ENCODE assay signal across 27 mouse cellular contexts in the genomic region with DNA sequence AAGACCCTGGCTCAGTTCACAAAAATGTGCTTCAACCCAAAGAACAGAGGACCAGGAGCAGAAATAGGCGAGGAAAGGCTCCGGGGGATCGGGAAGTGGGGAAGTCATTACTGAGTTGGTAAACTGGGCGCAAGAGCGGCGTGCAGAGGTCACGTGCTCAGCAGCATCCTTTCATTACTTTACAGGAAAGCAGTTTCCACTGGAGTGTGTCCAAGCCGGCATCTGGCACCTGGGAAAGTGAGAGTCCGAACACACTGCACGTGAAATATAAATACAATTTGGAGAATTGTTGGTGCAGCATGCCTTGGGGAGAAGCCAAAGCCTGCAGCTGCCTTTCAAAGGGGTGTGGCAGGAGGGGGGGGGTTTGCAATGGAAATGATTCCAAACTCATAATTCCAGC. TPM values are rescaled to one million over a fixed set of nuclear protein-coding genes. Genes with fewer than 3 reads are reported as not detected.
DNase-seq lines count a peak whose midpoint lies in the region; ATAC-seq lines count a peak whose summit lies in the region.
"Had no signal": no experiment of that assay in that cellular context is flagged by ENCODE, and none has a peak within 500 bp of the region (broad histone marks: within the 10 kb centered on the region; RNA-seq: fewer than 3 reads in every experiment).

No protein-coding gene starts in this region.

- H3K27me3 ChIP-seq in kidney, embryonic 16.5 days (ENCODE audit: insufficient read depth, low read length): no peaks in the 10 kb centered on the region
- H3K27me3 ChIP-seq: hindbrain, embryonic 12.5 days; intestine, embryonic 15.5 days; limb, embryonic 12.5 days had no signal

- 0 out of 2 replicates have a peak overlapping the region, but pooled peaks have one; percentile 10 for H3K9ac ChIP-seq in kidney, embryonic 16.5 days (replicated peaks; ENCODE audit: low read length)
- H3K9ac ChIP-seq: heart, embryonic 13.5 days; hindbrain, embryonic 12.5 days; intestine, embryonic 15.5 days; limb, embryonic 12.5 days; liver, embryonic 12.5 days; liver, postnatal 0 days; midbrain, embryonic 12.5 days had no signal

- intact Hi-C loops in gastrocnemius, postnatal 36 days (cut with DNase I): loop anchor here (10.0 kb wide), 2 partner anchors 317 to 627 kb away; no protein-coding TSS in a partner anchor

- no peaks in the 10 kb centered on the region for H3K36me3 ChIP-seq in kidney, embryonic 16.5 days (ENCODE audit: insufficient read depth, low read length)
- H3K36me3 ChIP-seq: G1E; heart, embryonic 13.5 days; hindbrain, embryonic 12.5 days; intestine, embryonic 15.5 days; limb, embryonic 12.5 days; liver, embryonic 12.5 days; midbrain, embryonic 12.5 days had no signal

- H3K9me3 ChIP-seq in kidney, embryonic 16.5 days (ENCODE audit: low read length): no peaks in the 10 kb centered on the region
- H3K9me3 ChIP-seq: G1E; heart, embryonic 13.5 days; hindbrain, embryonic 12.5 days; intestine, embryonic 15.5 days; limb, embryonic 12.5 days; liver, embryonic 12.5 days; megakaryocyte, embryonic 14.5 days; midbrain, embryonic 12.5 days had no signal

- H3K27ac ChIP-seq in kidney, embryonic 16.5 days (ENCODE audit: low read length): no peak overlapping the region
- H3K27ac ChIP-seq: heart, embryonic 13.5 days; hindbrain, embryonic 12.5 days; hindbrain, postnatal 0 days; intestine, embryonic 15.5 days; kidney, postnatal 0 days; limb, embryonic 12.5 days; liver, embryonic 12.5 days; midbrain, embryonic 12.5 days had no signal

- H3K4me3 ChIP-seq in kidney, embryonic 16.5 days (ENCODE audit: low read length): no peak overlapping the region
- H3K4me3 ChIP-seq: heart, embryonic 13.5 days; hindbrain, embryonic 12.5 days; intestine, embryonic 15.5 days; limb, embryonic 12.5 days; liver, embryonic 12.5 days; megakaryocyte, embryonic 14.5 days; midbrain, embryonic 12.5 days had no signal

- H3K4me1 ChIP-seq in kidney, embryonic 16.5 days (ENCODE audit: insufficient read depth, low read length): peaks cover 14% of the 10 kb centered on the region

- ATAC-seq in kidney, embryonic 16.5 days (ENCODE audit: low FRiP score, low TSS enrichment): no peak
- ATAC-seq: hindbrain, postnatal 0 days; intestine, embryonic 15.5 days; liver, embryonic 12.5 days; liver, postnatal 0 days had no signal

- H3K4me2 ChIP-seq in kidney, embryonic 16.5 days (replicated peaks; ENCODE audit: low read depth, low read length): no peak overlapping the region
- H3K4me2 ChIP-seq: heart, embryonic 13.5 days; hindbrain, embryonic 12.5 days; intestine, embryonic 15.5 days; limb, embryonic 12.5 days; liver, embryonic 12.5 days; midbrain, embryonic 12.5 days had no signal

- 72% methylated on average over 10 of the region's 10 CpGs for WGBS in kidney, embryonic 16.5 days

- peak; percentile 45 for DNase-seq in cerebellum, postnatal 10 days
- no peak for DNase-seq in cerebellum, adult 9-11 months
- DNase-seq in gastrocnemius, postnatal 10 days: peak; percentile 32
- DNase-seq in gastrocnemius, postnatal 36 days: no peak
- no peak for DNase-seq in kidney, postnatal 4 days
- DNase-seq in gastrocnemius, postnatal 25 days: peak; percentile 29
- no peak for DNase-seq in cerebellum, adult 18-20 months
- DNase-seq: adrenal gland, postnatal 14 days; cerebellum, adult 11-12 months; cerebellum, postnatal 25 days; heart, adult 11 months; heart, postnatal 14 days; kidney, adult 2 months; layer of hippocampus, postnatal 36 days; liver, postnatal 0 days; lung, postnatal 4 days had no signal

RNA-seq across cellular contexts. Expression of gene Nxn, which starts 2.5 kb away (rescaled TPM):
- 10 to 100 TPM; 37.3 to 38.0 TPM for total RNA-seq in gastrocnemius, postnatal 10 days (2021)
- total RNA-seq in gastrocnemius, postnatal 36 days (2021): 10 to 100 TPM; 26.3 to 37.3 TPM
- polyA plus RNA-seq in kidney, embryonic 16.5 days (2015; fragmentation: Nextera tagmentation; extraction: Ambion mirVana): 26.9 and 29.5 TPM in 2 replicates
- total RNA-seq in gastrocnemius, postnatal 25 days (2021): 10 to 100 TPM; 25.6 to 32.0 TPM

RNA-seq across cellular contexts. Expression of gene Timm22, which starts 5.4 kb away (rescaled TPM):
- total RNA-seq in gastrocnemius, postnatal 10 days (2021): 10 to 100 TPM; 40.1 to 55.2 TPM
- 10 to 100 TPM; 34.3 to 36.2 TPM for total RNA-seq in gastrocnemius, postnatal 36 days (2021)
- 106 and 112 TPM in 2 replicates for polyA plus RNA-seq in kidney, embryonic 16.5 days (2015; fragmentation: Nextera tagmentation; extraction: Ambion mirVana)
- total RNA-seq in gastrocnemius, postnatal 25 days (2021): 10 to 100 TPM; 40.4 to 40.8 TPM

Comparison
In these comparisons a context has a peak if more than half of its experiments do, and no peak if none do; other contexts are left out.
1. DNase-seq: peak in cerebellum, postnatal 10 days (2 of 2), gastrocnemius, postnatal 10 days (single experiment) and gastrocnemius, postnatal 25 days (single experiment); none in cerebellum, adult 9-11 months (single experiment), gastrocnemius, postnatal 36 days (0 of 2), kidney, postnatal 4 days (0 of 2) and cerebellum, adult 18-20 months (0 of 2).